ENCODE assay signal across 8 mouse cellular contexts in genomic region chr3:152757464-152758393, GRCm38 (mm10). TPM values are rescaled to one million over a fixed set of nuclear protein-coding genes. Genes with fewer than 3 reads are reported as not detected.
DNase-seq lines count a peak whose midpoint lies in the region; ATAC-seq and TF ChIP-seq lines count a peak whose summit lies in the region.

No protein-coding gene starts in this region.

- no peak overlapping the region for H3K4me2 ChIP-seq in heart, embryonic 12.5 days
- no peak overlapping the region for H3K4me2 ChIP-seq in forebrain, embryonic 15.5 days (replicated peaks)
- peak overlapping the region; percentile 59 for H3K4me2 ChIP-seq in liver, embryonic 12.5 days

- H3K9ac ChIP-seq in heart, embryonic 12.5 days = no peak overlapping the region
- no peak overlapping the region for H3K9ac ChIP-seq in MEL (ENCODE audit: control insufficient read depth, low read depth, low read length, poor library complexity, severe bottlenecking)
- H3K9ac ChIP-seq in forebrain, embryonic 15.5 days (replicated peaks) = no peak overlapping the region
- H3K9ac ChIP-seq in liver, embryonic 12.5 days = peak overlapping the region; percentile 61

- peak; percentile 91 for ATAC-seq in heart, embryonic 12.5 days (ENCODE audit: insufficient number of reproducible peaks, low FRiP score)
- ATAC-seq in forebrain, embryonic 15.5 days (replicated peaks) = peak; percentile 4; the same call in 1 of the 2 replicates
- ATAC-seq in liver, embryonic 12.5 days = peak; percentile 98

- H3K4me1 ChIP-seq in heart, embryonic 12.5 days (replicated peaks) = peaks cover 39% of the 10 kb centered on the region
- peaks cover 0 to 7% of the 10 kb centered on the region in 2 experiments; a peak in 2 of 4 replicates for H3K4me1 ChIP-seq in MEL (ENCODE audit: control insufficient read depth in 1 of 2, insufficient read depth in 2 of 2, low read length in 2 of 2)
- H3K4me1 ChIP-seq in forebrain, embryonic 15.5 days = peaks cover 40% of the 10 kb centered on the region
- H3K4me1 ChIP-seq in liver, embryonic 12.5 days = peaks cover 88% of the 10 kb centered on the region

- no peak for TF ChIP-seq RAD21 in MEL (IDR thresholded peaks at IDR 0.05; ENCODE audit: low read depth, low read length)

- WGBS in heart, embryonic 12.5 days = 34% methylated on average over 12 of the region's 12 CpGs
- WGBS in forebrain, embryonic 15.5 days = 70% methylated on average over 12 of the region's 12 CpGs
- 48% methylated on average over 12 of the region's 12 CpGs for WGBS in liver, embryonic 12.5 days (ENCODE audit: insufficient replicate concordance)

- TF ChIP-seq CTCF in MEL (IDR thresholded peaks at IDR 0.05 in 2 of 3, conservative IDR thresholded peaks at IDR 0.05 in 1 of 3; ENCODE audit: control insufficient read depth in 1 of 3, insufficient read depth in 1 of 3, low read depth in 2 of 3, low read length in 3 of 3, poor library complexity in 1 of 3, severe bottlenecking in 1 of 3) = no peak

- no peaks in the 10 kb centered on the region for H3K79me2 ChIP-seq in MEL (ENCODE audit: control insufficient read depth, insufficient read depth, low read length, poor library complexity)

- peak; percentile 22 to 45; a peak in 1 of 4 replicates for TF ChIP-seq EP300 in MEL (IDR thresholded peaks at IDR 0.05; ENCODE audit: low read depth in 1 of 2, low read length in 2 of 2)

- no peaks in the 10 kb centered on the region for H3K27me3 ChIP-seq in heart, embryonic 12.5 days (replicated peaks)
- H3K27me3 ChIP-seq in MEL (ENCODE audit: control insufficient read depth in 1 of 2, insufficient read depth in 2 of 2, low read length in 2 of 2) = no peaks in the 10 kb centered on the region
- H3K27me3 ChIP-seq in forebrain, embryonic 15.5 days = no peaks in the 10 kb centered on the region
- H3K27me3 ChIP-seq in liver, embryonic 12.5 days (replicated peaks) = no peaks in the 10 kb centered on the region

- TF ChIP-seq POLR2A in MEL (IDR thresholded peaks at IDR 0.05; ENCODE audit: control insufficient read depth in 1 of 2, insufficient read depth in 1 of 2, low read depth in 1 of 2, low read length in 2 of 2, poor library complexity in 1 of 2) = no peak

- DNase-seq in heart, adult 11 months = no peak
- DNase-seq in MEL (ENCODE audit: low read depth, low spot score) = peak; percentile 14
- no peak for DNase-seq in left cerebral cortex, adult 18-20 months (ENCODE audit: low spot score in 2 of 2)
- DNase-seq in adrenal gland, adult 18-20 months (ENCODE audit: low spot score in 2 of 2) = no peak
- no peak for DNase-seq in retina, postnatal 1 day

- H3K9me3 ChIP-seq in heart, embryonic 12.5 days (replicated peaks) = no peaks in the 10 kb centered on the region
- no peaks in the 10 kb centered on the region for H3K9me3 ChIP-seq in MEL (replicated peaks; ENCODE audit: insufficient read depth, low read length)
- H3K9me3 ChIP-seq in forebrain, embryonic 15.5 days = no peaks in the 10 kb centered on the region
- no peaks in the 10 kb centered on the region for H3K9me3 ChIP-seq in liver, embryonic 12.5 days (replicated peaks)

- H3K4me3 ChIP-seq in heart, embryonic 12.5 days = no peak overlapping the region
- no peak overlapping the region for H3K4me3 ChIP-seq in MEL (ENCODE audit: control insufficient read depth in 1 of 2, insufficient read depth in 1 of 2, low read depth in 2 of 2, low read length in 2 of 2)
- no peak overlapping the region for H3K4me3 ChIP-seq in forebrain, embryonic 15.5 days
- no peak overlapping the region for H3K4me3 ChIP-seq in liver, embryonic 12.5 days

- no peaks in the 10 kb centered on the region for H3K36me3 ChIP-seq in heart, embryonic 12.5 days
- no peaks in the 10 kb centered on the region; a peak in 1 of 4 replicates for H3K36me3 ChIP-seq in MEL (ENCODE audit: control insufficient read depth in 1 of 2, insufficient read depth in 2 of 2, low read length in 2 of 2)
- no peaks in the 10 kb centered on the region for H3K36me3 ChIP-seq in forebrain, embryonic 15.5 days
- H3K36me3 ChIP-seq in liver, embryonic 12.5 days = peaks cover 3% of the 10 kb centered on the region

- peak overlapping the region; percentile 47 for H3K27ac ChIP-seq in heart, embryonic 12.5 days (ENCODE audit: poor library complexity, severe bottlenecking)
- H3K27ac ChIP-seq in MEL (ENCODE audit: control insufficient read depth, low read depth, low read length) = no peak overlapping the region
- peak overlapping the region; percentile 60 for H3K27ac ChIP-seq in forebrain, embryonic 15.5 days (replicated peaks)
- H3K27ac ChIP-seq in liver, embryonic 12.5 days = peak overlapping the region; percentile 86

TF ChIP-seq in MEL, 35 proteins besides CTCF, POLR2A, EP300 and RAD21:
- TF ChIP-seq RCOR1 (IDR thresholded peaks at IDR 0.05; ENCODE audit: low read depth, low read length) (peak; percentile 44; the same call in 1 of the 2 replicates), POLR2AphosphoS5 (IDR thresholded peaks at IDR 0.05; ENCODE audit: borderline replicate concordance, low read depth, low read length) (no peak)

RNA-seq across cellular contexts. Expression of gene Pigk, which starts 43.8 kb away (rescaled TPM):
- polyA plus RNA-seq in heart, embryonic 12.5 days (2016; fragmentation: Nextera tagmentation; extraction: Ambion mirVana) = 41.4 and 41.7 TPM in 2 replicates
- 17.8 and 19.3 TPM in 2 replicates for total RNA-seq in MEL (2012; rRNA removed)
- polyA plus RNA-seq in MEL (2012; ENCODE audit: insufficient read depth in 1 of 2, insufficient read length in 2 of 2, low read depth in 1 of 2, low replicate concordance in 2 of 2, missing spikeins in 1 of 2) = 10 to 100 TPM in 1 of 2 experiments, not detected in 1; 14.6 TPM
- polyA plus RNA-seq in forebrain, embryonic 15.5 days (2015; fragmentation: Nextera tagmentation; extraction: Ambion mirVana) = 31.0 and 32.1 TPM in 2 replicates
- 24.9 and 34.5 TPM in 2 replicates for polyA plus RNA-seq in liver, embryonic 12.5 days (2016; fragmentation: Nextera tagmentation; extraction: Ambion mirVana)
- total RNA-seq in left cerebral cortex, adult 18-20 months (2021) = 10 to 100 TPM; 47.8 to 63.0 TPM
- 10 to 100 TPM; 50.6 to 63.5 TPM for total RNA-seq in adrenal gland, adult 18-20 months (2021)

Comparison
In these comparisons a context has a peak if more than half of its experiments do, and no peak if none do; other contexts are left out.
1. ATAC-seq: peak in every context shown above with its lines; median percentile 98 in liver, embryonic 12.5 days; 91 in heart, embryonic 12.5 days; 4 in forebrain, embryonic 15.5 days.